Mouse (Mus musculus) frontal cortex, adult 2 months (tissue): ENCODE measurements around the gene Tuba8. TPM values are rescaled to one million over a fixed set of nuclear protein-coding genes. Genes with fewer than 3 reads are reported as not detected.

ENCODE experiments used
- polyA plus RNA-seq: library from polyadenylated mRNA; depleted of rRNA; stranded (reverse); fragments of >200 nt; gene quantifications from 2 replicates; pipeline ENCODE4 v1.2.3, GENCODE M21; 2012; rRNA removed

Gene Tuba8
- polyA plus RNA-seq, 1 experiment: 15.4 TPM

Other genes with a start within 250 kb of the Tuba8 start
- 63.6 and 64.3 TPM in 2 replicates for gene Mical3, start 79.7 kb upstream of the Tuba8 start, polyA plus RNA-seq
- gene Pex26, start 27.0 kb upstream of the Tuba8 start, polyA plus RNA-seq: 13.7 and 14.0 TPM in 2 replicates
- gene Usp18, start 35.2 kb downstream of the Tuba8 start, polyA plus RNA-seq: 2.7 and 3.4 TPM in 2 replicates
- gene Slc6a13, start 89.5 kb downstream of the Tuba8 start, polyA plus RNA-seq: 12.3 and 17.9 TPM in 2 replicates
- gene Slc6a12, start 132.4 kb downstream of the Tuba8 start, polyA plus RNA-seq: 2.6 and 3.5 TPM in 2 replicates